Mouse (Mus musculus) bone marrow macrophage, adult 2 months (primary cell): ENCODE measurements at regions not wholly inside any gene's neighbourhood (a gene's known extent, or its start where the extent isn't known, plus 50 kb on each side); places are given as distances from the start of the nearest gene placed in this dataset.

Experiments
- CTCF ChIP-seq: IDR thresholded peaks from 2 replicates; pipeline ENCODE4 v1.5.1; 2012; ENCODE audit warnings: low read depth, mild to moderate bottlenecking, low read length, moderate library complexity
- POLR2A ChIP-seq: IDR thresholded peaks from 2 replicates; pipeline ENCODE4 v1.6.1; 2012; ENCODE audit warnings: mild to moderate bottlenecking, low read depth, low read length, borderline replicate concordance

DNA sequence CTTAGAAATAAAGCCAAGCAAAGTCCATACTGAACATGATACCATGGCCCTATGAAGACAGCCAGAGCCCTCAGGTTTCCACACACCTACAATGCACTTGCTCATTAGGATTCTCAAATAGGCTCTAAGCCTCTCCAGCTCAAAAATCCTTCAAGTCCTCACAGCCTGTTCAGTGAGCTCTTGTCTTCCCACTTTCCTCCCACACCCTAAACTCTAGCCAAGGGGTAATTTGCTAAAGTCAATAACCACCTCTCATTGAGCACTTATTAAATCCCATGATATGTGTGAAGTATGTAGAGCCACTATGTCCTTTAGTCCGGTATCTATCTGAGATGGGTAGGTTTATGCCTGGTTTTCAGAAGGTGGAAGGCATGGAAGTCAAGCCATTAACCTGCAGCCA, 148.3 kb downstream of the Ly86 start:
- TF ChIP-seq CTCF (no peak), POLR2A (no peak)
